Mouse (Mus musculus): ENCODE measurements around the gene Heg1.

Gene Heg1

DNA sequence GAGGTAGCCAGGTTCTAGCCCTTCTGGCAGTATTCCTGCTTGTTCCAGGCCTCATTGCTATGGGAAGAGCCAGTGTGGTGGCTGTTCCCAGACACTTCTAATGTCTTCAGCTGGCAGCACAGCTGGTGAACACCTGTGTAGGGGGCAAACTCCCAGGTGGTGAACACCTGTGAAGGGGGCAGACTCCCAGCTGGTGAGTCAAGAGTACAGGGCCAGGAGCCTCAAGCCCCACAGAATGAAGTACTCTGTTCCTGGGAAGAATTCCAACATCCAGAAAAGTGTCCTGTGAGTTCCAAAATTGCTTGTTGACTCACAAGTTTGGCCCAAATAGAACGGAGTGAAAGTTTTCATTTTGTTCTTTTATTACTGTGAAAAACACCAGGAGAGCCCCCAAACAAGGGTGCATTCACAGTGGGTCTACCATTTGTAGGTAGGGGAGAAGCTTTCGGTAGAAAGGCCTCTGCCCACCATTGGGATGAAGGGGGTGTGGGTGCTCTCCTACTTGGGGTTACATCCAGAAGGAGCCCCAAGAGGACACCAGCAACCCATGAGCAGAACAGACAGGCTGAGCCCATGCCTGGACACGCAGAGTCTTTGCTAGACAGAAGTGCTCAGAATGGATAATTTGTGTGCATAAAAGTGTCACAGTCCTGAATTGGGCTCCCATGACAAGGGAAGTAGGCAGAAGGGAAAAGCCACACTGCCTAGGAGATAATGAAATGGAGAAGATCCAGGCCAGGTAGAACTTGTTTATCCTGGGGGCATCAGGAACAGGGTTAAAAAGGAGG is 84.5 kb downstream of the Heg1 start:
- in situ Hi-C loops (cut with MboI, MseI), result no loop called here

DNA sequence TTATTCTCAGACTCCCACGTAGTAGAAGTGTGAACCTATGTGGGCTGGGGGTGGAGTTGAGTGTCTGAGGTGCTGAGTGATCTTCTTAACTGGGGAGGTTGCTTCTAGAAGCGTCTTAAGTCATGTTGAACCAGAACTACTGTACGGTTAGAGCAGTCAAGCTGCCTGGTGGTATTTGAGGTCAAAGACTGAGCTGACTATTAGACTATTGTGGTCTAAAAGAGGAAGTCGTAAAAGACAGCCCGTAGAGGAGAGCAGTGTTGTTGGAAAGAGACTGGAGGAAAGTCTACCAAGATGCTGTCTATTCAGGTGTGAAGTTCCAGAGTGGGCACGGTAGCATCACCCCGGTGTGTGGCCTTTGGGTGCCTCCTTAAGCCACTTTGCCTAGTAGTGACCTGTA is 85.7 kb downstream of the Heg1 start:
- in situ Hi-C loops (cut with MboI, MseI), result no loop called here

DNA sequence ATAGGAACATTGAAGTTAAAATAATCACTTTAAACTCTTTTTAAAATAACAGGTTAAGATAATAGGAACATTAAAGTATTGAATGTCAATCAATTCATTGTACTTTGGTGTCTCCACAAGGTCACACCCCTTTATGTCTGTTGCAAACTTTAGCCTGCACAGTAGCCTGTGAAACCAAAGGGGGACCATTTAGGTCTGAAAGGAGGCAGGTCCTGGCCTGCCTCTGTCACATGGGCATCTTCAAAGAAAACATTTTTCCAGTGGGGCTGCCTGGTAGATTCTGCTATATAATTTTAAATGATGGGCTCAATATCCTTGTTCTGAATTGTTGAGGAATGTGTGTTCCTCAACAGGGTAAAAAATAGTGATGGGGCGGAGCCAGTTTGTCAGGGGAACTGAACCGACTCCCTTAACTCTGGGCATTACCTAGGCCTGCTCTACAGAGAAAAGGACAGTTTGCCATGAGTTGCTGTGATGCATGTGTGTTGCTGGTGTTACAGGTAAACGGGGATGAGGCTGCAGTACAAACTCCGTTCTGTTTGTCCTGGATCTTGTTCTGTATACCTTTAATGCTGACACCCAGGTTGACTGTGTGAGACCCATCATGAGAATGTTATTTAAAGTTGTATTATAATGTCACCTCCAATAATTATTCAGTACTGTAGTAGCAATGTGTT is 86.7 kb downstream of the Heg1 start:
- in situ Hi-C loops (cut with MboI, MseI), result no loop called here

- in situ Hi-C loops (cut with MboI, MseI), result no loop called here
Observed at GRCm38 (mm10) chr16:33772809-33773208, 88.6 kb downstream of the Heg1 start.

GRCm38 (mm10) chr16:33774972-33775371 is 90.8 kb downstream of the Heg1 start:
- in situ Hi-C loops (cut with MboI, MseI), result no loop called here

DNA sequence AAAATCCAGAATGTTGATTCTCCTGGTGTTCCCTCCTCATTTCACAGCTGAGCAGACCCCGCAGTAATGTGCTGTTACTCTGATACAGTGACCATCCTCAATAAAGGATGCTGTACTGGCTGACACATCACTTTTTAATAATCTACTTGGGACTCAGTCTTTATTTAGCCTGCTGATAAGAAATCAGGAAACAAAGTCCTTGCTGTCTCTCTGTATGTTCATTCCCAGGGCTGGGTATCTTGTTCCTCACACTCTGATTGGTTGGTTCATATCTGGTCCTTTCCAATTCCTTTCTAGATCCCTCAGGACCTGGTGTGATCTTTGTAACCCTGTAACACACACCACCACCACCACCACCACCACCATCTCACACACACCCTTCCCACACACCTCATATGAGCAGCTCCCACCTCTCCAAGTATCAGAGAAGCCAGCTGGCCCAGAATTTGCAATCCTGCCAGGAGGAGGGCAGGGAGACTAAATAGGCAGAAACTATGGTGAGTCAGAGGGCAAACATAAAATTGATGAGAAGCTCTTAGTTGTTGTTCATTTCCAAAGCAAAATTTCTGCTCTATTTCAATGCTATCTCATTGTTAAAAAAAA is 91.7 kb downstream of the Heg1 start:
- in situ Hi-C loops (cut with MboI, MseI), result no loop called here

DNA sequence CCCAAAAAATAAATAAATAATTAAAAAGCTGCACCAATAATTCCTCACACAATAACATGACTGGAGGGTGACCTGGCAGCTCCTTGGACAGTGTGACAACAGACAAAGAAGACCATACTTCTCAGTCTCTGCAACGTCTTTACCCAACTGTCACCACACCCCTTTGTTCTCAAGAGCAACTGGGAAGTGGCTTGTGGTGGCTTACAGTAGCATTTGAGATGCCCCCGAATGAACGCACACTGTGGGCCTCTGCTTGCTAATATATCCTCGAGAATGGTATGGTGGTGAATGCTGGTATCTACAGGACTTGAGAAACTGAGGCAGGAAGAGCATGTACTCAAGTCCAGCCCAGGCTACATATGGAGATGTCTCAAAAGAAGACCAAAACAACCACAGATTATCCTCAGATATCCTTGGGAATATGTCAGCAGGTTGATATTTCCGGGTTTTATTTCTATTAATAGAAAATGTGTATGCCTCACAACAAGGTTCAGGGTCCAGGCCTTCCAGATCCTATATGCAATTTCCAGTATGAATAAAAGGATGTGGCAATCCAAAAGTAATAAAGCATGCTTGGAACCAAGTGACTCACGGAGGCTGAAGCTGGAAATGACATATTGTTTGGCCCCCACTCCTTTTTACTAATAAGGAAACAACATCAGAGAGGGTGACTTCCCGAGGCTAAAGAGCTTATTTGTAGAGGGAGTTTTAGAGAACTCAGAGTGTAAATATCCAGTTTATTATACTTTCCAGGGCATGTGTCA is 92.8 kb downstream of the Heg1 start:
- in situ Hi-C loops (cut with MboI, MseI), result no loop called here

DNA sequence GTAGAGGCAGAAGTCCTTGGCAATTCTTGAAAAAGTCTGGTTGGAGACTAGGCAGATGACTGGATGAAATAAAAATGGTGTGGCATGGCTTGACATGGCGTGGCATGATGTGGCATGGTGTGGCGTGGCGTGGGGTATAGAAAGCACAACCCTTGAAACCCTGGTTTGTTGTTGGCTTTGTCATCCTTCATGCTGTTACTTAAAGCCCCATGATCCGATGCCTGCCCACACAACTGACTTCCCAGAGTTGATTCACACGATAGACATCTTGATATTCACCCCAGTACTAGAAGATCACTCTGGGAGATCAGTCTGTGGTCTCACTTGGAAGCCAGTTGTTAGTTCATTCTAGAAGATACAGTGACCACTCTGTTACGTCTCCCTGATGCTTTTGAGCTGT is 93.4 kb downstream of the Heg1 start:
- in situ Hi-C loops (cut with MboI, MseI), result no loop called here

- in situ Hi-C loops (cut with MboI, MseI), result no loop called here
Observed at GRCm38 (mm10) chr16:33781789-33782728, 97.9 kb downstream of the Heg1 start.

GRCm38 (mm10) chr16:33782729-33783091 is 98.5 kb downstream of the Heg1 start:
- in situ Hi-C loops (cut with MboI, MseI), result no loop called here

GRCm38 (mm10) chr16:33784547-33784946 is 100.4 kb downstream of the Heg1 start:
- in situ Hi-C loops (cut with MboI, MseI), result no loop called here

DNA sequence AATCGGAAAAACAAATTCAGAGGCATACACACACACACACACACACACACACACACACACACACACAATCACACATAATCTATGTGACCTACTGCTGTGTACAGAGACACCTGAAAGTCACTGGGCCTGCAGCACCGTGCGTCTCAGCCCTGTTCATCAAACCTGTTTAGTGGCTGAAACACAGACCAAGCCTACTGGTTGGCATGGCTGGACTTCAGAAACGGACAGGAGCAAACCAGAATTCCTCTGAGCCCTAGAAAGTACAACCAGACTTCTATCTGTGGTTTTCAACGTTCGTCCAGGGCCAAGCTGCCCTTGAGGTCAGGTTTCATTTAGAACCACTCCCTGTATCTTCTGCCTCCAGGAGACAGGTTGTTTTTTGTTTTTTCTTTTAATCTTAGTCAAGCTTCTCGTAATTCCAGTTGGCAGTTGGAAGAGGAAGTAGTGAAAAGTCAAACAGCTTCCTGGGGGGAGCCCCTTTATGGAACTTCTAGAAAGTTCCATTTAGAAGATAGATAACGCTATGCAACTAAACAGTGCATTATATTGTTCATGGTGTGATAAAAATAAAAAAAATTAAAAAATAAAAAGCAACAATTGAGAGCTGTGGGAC is 101.0 kb downstream of the Heg1 start:
- in situ Hi-C loops (cut with MboI, MseI), result no loop called here

DNA sequence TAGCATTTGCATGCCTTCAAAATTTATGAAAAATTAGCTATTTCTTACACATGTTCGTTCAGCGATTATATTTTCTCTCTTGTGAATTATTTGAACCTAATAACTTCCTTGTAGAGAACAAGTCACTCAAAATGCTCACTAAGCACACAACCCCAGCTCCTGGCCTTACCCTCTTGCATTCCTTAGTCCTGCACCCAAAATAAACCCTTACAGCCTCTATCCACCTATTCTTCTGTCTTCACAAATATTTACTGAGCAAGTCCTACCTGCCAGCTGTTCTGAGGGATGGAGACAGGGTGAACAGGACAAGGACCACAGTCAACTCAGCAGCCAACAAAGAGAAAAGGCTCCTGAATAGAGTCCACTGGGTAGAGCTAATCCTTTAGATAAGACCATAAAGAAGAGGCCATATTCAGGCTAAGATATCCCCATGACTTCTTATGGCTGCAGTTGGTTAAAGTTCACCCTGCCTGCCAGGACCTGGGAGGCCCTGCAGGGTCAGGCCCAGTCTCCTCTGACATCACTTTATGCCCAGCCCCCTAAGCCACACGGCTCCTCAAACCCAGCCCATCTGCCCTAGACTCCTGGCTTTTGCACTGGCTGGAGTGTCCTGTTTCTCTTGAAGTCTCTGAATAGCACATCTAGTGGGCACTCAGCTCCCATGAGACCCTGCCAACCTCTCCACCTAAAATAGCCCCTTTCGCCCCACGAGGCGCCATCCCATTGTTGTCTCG is 102.7 kb downstream of the Heg1 start:
- in situ Hi-C loops (cut with MboI, MseI), result no loop called here

- in situ Hi-C loops (cut with MboI, MseI), result no loop called here
Observed at GRCm38 (mm10) chr16:33793846-33794791, 109.9 kb downstream of the Heg1 start, which contains the start of gene Muc13. Gene Muc13 (plus strand): TSS chr16:33794037.

- in situ Hi-C loops (cut with MboI, MseI), result no loop called here
Observed at GRCm38 (mm10) chr16:33795106-33795505, 110.9 kb downstream of the Heg1 start.

- in situ Hi-C loops (cut with MboI, MseI), result no loop called here
Observed at GRCm38 (mm10) chr16:33795887-33796286, 111.7 kb downstream of the Heg1 start.

DNA sequence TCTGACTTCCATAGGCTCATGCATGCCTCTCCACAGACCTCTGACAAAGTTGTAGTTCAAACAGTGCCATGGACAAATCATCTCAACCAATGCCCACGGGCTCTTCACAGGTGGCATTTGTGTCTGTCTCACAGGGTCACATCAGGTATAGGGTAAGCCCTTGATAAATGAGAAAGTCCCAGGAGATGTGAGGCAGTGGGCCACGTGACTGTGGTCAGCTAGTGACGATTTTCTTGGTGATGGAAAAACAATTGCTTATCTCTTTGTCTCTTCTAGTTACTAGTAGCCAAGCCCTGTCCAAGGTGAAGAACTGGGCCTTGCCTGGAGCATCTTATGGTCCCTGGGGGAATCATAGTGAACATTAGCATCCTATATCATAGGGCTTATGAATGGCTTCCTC is 112.6 kb downstream of the Heg1 start:
- in situ Hi-C loops (cut with MboI, MseI), result no loop called here

DNA sequence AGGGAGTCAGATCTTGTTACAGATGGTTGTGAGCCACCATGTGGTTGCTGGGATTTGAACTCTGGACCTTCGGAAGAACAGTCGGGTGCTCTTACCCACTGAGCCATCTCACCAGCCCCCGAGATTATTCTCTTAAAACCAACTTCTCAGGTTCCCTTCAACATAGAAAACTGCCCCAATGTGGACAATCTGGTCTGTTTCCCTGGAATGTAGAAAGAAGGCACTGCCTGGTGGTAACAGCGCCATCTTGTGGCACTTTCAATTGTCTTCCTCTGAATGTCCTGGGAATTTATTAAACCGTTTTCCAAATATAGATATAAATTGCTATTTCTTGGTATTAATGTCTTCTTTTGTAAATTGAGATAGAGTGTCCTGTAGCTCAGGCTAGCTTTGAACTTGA is 113.7 kb downstream of the Heg1 start:
- in situ Hi-C loops (cut with MboI, MseI), result no loop called here

DNA sequence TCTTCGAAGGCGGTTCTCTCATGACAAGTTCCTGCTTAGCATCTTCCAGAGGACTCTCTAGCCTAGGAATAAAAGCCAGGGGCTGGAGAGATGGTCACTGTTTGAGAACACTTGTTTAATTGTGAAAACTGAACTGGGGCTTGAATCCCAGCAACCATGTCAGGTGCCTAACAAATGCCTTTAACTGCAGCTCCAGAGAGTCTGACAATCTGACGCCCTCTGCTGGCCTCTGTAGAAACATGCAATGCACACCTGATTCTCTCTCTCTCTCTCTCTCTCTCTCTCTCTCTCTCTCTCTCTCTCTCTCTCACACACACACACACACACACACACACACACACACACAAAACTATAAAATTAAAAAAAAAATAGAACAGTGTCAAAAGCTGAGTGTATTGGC is 125.8 kb downstream of the Heg1 start:
- in situ Hi-C loops (cut with MboI, MseI), result loop anchor here (25.0 kb wide), 1 partner anchor 302 kb away; no protein-coding TSS in a partner anchor
